Comparison of ENCODE assay signal across 34 mouse cellular contexts in the genomic region with DNA sequence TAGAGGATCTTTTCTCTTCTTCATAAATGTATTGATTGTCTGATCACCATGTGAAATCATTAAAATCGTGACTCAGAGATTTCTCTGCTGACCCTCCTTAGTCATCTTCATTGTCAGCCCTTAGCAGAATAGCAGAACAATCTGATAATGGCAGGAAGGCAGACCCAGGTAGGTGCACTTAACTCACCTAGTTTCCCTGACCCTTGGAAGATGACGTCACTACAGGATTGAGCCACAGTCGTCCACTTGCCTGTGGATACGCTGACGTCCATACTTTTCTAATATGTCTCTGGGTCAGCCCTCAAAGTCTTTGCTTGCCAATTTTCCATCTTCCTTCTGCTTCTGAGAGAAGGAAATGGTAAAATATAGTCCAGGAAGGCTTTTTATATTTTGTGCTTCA.
"Had no signal": no experiment of that assay in that cellular context is flagged by ENCODE, and none has a peak within 500 bp of the region (broad histone marks: within the 10 kb centered on the region; RNA-seq: fewer than 3 reads in every experiment).

No protein-coding gene starts in this region.

- H3K27ac ChIP-seq: heart, adult 2 months; heart, embryonic 10.5 days; heart, embryonic 13.5 days; heart, embryonic 15.5 days; hindbrain, embryonic 10.5 days; hindbrain, embryonic 12.5 days; hindbrain, embryonic 13.5 days; hindbrain, embryonic 14.5 days; hindbrain, embryonic 15.5 days; hindbrain, postnatal 0 days; kidney, embryonic 15.5 days; kidney, postnatal 0 days; layer of hippocampus, adult 2 months had no signal

- DNase-seq: heart, adult 2 months; heart, postnatal 10 days; heart, postnatal 14 days; heart, postnatal 36 days; heart, postnatal 4 days; kidney, adult 11 months; kidney, adult 18-20 months; kidney, adult 2 months; kidney, adult 8-10 months; kidney, adult 9 months; kidney, postnatal 10 days; kidney, postnatal 14 days; kidney, postnatal 25 days; kidney, postnatal 36 days; kidney, postnatal 4 days; layer of hippocampus, adult 9-11 months; layer of hippocampus, postnatal 36 days had no signal

- H3K9me3 ChIP-seq: heart, embryonic 10.5 days; heart, embryonic 12.5 days; heart, embryonic 13.5 days; heart, embryonic 15.5 days; hindbrain, embryonic 10.5 days; hindbrain, embryonic 12.5 days; hindbrain, embryonic 13.5 days; hindbrain, embryonic 15.5 days; kidney, embryonic 15.5 days had no signal

- H3K4me1 ChIP-seq: heart, embryonic 10.5 days; heart, embryonic 15.5 days; hindbrain, embryonic 10.5 days; hindbrain, embryonic 12.5 days; hindbrain, embryonic 13.5 days; hindbrain, embryonic 15.5 days; kidney, embryonic 15.5 days had no signal

- H3K27me3 ChIP-seq: heart, embryonic 12.5 days; heart, embryonic 13.5 days; heart, embryonic 15.5 days had no signal

- H3K9ac ChIP-seq: heart, embryonic 12.5 days; heart, embryonic 13.5 days; heart, embryonic 15.5 days; hindbrain, embryonic 12.5 days; hindbrain, embryonic 13.5 days; hindbrain, embryonic 14.5 days; hindbrain, embryonic 15.5 days; kidney, embryonic 15.5 days had no signal

- H3K36me3 ChIP-seq: heart, embryonic 10.5 days; heart, embryonic 12.5 days; heart, embryonic 13.5 days; heart, embryonic 15.5 days; hindbrain, embryonic 10.5 days; hindbrain, embryonic 12.5 days; hindbrain, embryonic 13.5 days; hindbrain, embryonic 15.5 days; kidney, embryonic 15.5 days had no signal

- H3K4me3 ChIP-seq: heart, adult 2 months; heart, embryonic 10.5 days; heart, embryonic 12.5 days; heart, embryonic 13.5 days; heart, embryonic 15.5 days; hindbrain, embryonic 10.5 days; hindbrain, embryonic 12.5 days; hindbrain, embryonic 13.5 days; hindbrain, embryonic 15.5 days; kidney, embryonic 15.5 days; layer of hippocampus, adult 2 months had no signal

- H3K4me2 ChIP-seq: heart, embryonic 11.5 days; heart, embryonic 12.5 days; heart, embryonic 13.5 days; heart, embryonic 15.5 days; hindbrain, embryonic 12.5 days; hindbrain, embryonic 13.5 days; hindbrain, embryonic 14.5 days; hindbrain, embryonic 15.5 days; kidney, embryonic 15.5 days had no signal

- ATAC-seq: hindbrain, embryonic 16.5 days; hindbrain, postnatal 0 days; inflammation-experienced regulatory T-cells, adult 6 months; intestine, embryonic 16.5 days had no signal
